Mouse (Mus musculus) MEL (cell line): ENCODE measurements at regions not wholly inside any gene's neighbourhood (a gene's known extent, or its start where the extent isn't known, plus 50 kb on each side); places are given as distances from the start of the nearest gene placed in this dataset.
A peak's percentile ranks its signal among the peaks of the same experiment; 100 is the strongest.

Experiments used
- DNase-seq: peaks from one replicate; pipeline ENCODE4 v3.0.0; 2011; ENCODE audit warnings: low read depth, low spot score
- H3K27ac ChIP-seq: 2 replicates; pipeline ENCODE4 v1.5.1; 2012; ENCODE audit warnings: low read depth, mild to moderate bottlenecking, control low read depth, low read length, moderate library complexity; ENCODE audit not compliant: control insufficient read depth
- H3K27me3 ChIP-seq, 2 experiments: fragments of 150-350 bp in 1 of 2; sonication (generic) in 1 of 2; 2 replicates each; pipeline ENCODE4 v1.6.1; 2012; ENCODE audit warnings: low read length in 2 of 2, mild to moderate bottlenecking in 2 of 2, improper control_type of control experiment in 1 of 2, moderate library complexity in 1 of 2; ENCODE audit not compliant: insufficient read depth in 2 of 2, control insufficient read depth in 1 of 2
- H3K36me3 ChIP-seq, 2 experiments: 2 replicates each; pipeline ENCODE4 v1.6.1; 2012 to 2014; ENCODE audit warnings: low read length in 2 of 2, improper control_type of control experiment in 1 of 2, inconsistent platforms in 1 of 2, mild to moderate bottlenecking in 1 of 2; ENCODE audit not compliant: insufficient read depth in 2 of 2, control insufficient read depth in 1 of 2
- H3K4me1 ChIP-seq, 2 experiments: fragments of 150-350 bp in 1 of 2; sonication (generic) in 1 of 2; 2 replicates each; pipeline ENCODE4 v1.6.1; 2012; ENCODE audit warnings: low read length in 2 of 2, improper control_type of control experiment in 1 of 2, mild to moderate bottlenecking in 1 of 2; ENCODE audit not compliant: insufficient read depth in 2 of 2, control insufficient read depth in 1 of 2
- H3K4me3 ChIP-seq, 2 experiments: fragments of 150-350 bp in 1 of 2; sonication (generic) in 1 of 2; 2 replicates each; pipeline ENCODE4 v1.5.1; 2012; ENCODE audit warnings: low read depth in 2 of 2, low read length in 2 of 2, mild to moderate bottlenecking in 2 of 2, moderate library complexity in 2 of 2, control low read depth in 1 of 2, improper control_type of control experiment in 1 of 2; ENCODE audit not compliant: control insufficient read depth in 1 of 2, insufficient read depth in 1 of 2
- H3K79me2 ChIP-seq: 2 replicates; pipeline ENCODE4 v1.6.1; 2012; ENCODE audit warnings: mild to moderate bottlenecking, low read length, moderate library complexity; ENCODE audit not compliant: control insufficient read depth, poor library complexity, insufficient read depth
- H3K9ac ChIP-seq: 2 replicates; pipeline ENCODE4 v1.6.1; 2012; ENCODE audit warnings: low read depth, mild to moderate bottlenecking, control low read depth, low read length, moderate library complexity; ENCODE audit not compliant: control insufficient read depth, poor library complexity, severe bottlenecking
- H3K9me3 ChIP-seq: fragments of 150-350 bp; sonication (generic); replicated peaks from 2 replicates; pipeline ENCODE4 v1.6.1; 2012; ENCODE audit warnings: mild to moderate bottlenecking, low read length, improper control_type of control experiment, moderate library complexity; ENCODE audit not compliant: insufficient read depth
- CHD1 ChIP-seq: IDR thresholded peaks from 2 replicates; pipeline ENCODE4 v1.6.1; 2012; ENCODE audit warnings: low read depth, mild to moderate bottlenecking, inconsistent platforms, low read length, improper control_type of control experiment
- CTCF ChIP-seq, 3 experiments: IDR thresholded peaks in 2 of 3; conservative IDR thresholded peaks in 1 of 3; 2 replicates each; pipeline ENCODE4 v1.5.1; 2011 to 2012; ENCODE audit warnings: low read length in 3 of 3, low read depth in 2 of 3, mild to moderate bottlenecking in 2 of 3, improper control_type of control experiment in 1 of 3, inconsistent platforms in 1 of 3, mixed read lengths in 1 of 3, moderate library complexity in 1 of 3; ENCODE audit not compliant: control insufficient read depth in 1 of 3, insufficient read depth in 1 of 3, poor library complexity in 1 of 3, severe bottlenecking in 1 of 3
- ELF1 ChIP-seq: IDR thresholded peaks from 2 replicates; pipeline ENCODE4 v1.6.1; 2014; ENCODE audit warnings: low read depth, mild to moderate bottlenecking, inconsistent platforms, low read length, improper control_type of control experiment, moderate library complexity
- EP300 ChIP-seq, 2 experiments: IDR thresholded peaks; 2 replicates each; pipeline ENCODE4 v1.6.1; 2011; ENCODE audit warnings: improper control_type of control experiment in 2 of 2, low read length in 2 of 2, low read depth in 1 of 2, mild to moderate bottlenecking in 1 of 2
- ETS1 ChIP-seq: IDR thresholded peaks from 2 replicates; pipeline ENCODE4 v1.6.1; 2012; ENCODE audit warnings: low read depth, mild to moderate bottlenecking, inconsistent platforms, low read length, improper control_type of control experiment, moderate library complexity
- GABPA ChIP-seq: IDR thresholded peaks from 2 replicates; pipeline ENCODE4 v1.6.1; 2012; ENCODE audit warnings: low read depth, mild to moderate bottlenecking, inconsistent platforms, low read length, improper control_type of control experiment, moderate library complexity
- GATA1 ChIP-seq: IDR thresholded peaks from 2 replicates; pipeline ENCODE4 v1.6.1; 2011; ENCODE audit warnings: low read depth, low read length, improper control_type of control experiment
- HCFC1 ChIP-seq: IDR thresholded peaks from 2 replicates; pipeline ENCODE4 v1.6.1; 2012; ENCODE audit warnings: low read depth, mild to moderate bottlenecking, inconsistent platforms, low read length, improper control_type of control experiment, moderate library complexity
- JUND ChIP-seq: IDR thresholded peaks from 2 replicates; pipeline ENCODE4 v1.6.1; 2011; ENCODE audit warnings: low read depth, mild to moderate bottlenecking, improper control_type of control experiment, low read length
- MAFK ChIP-seq: IDR thresholded peaks from 2 replicates; pipeline ENCODE4 v1.6.1; 2011; ENCODE audit warnings: low read depth, mild to moderate bottlenecking, low read length, improper control_type of control experiment, borderline replicate concordance
- MAZ ChIP-seq: IDR thresholded peaks from 2 replicates; pipeline ENCODE4 v1.6.1; 2012; ENCODE audit warnings: low read depth, mild to moderate bottlenecking, inconsistent platforms, low read length, improper control_type of control experiment
- MEF2A ChIP-seq: IDR thresholded peaks from 2 replicates; pipeline ENCODE4 v1.6.1; 2014; ENCODE audit warnings: low read depth, mild to moderate bottlenecking, inconsistent platforms, low read length, improper control_type of control experiment; ENCODE audit not compliant: poor library complexity, insufficient replicate concordance, severe bottlenecking; ENCODE audit errors: extremely low read depth
- MXI1 ChIP-seq: IDR thresholded peaks from 2 replicates; pipeline ENCODE4 v1.6.1; 2011; ENCODE audit warnings: mild to moderate bottlenecking, low read depth, low read length, improper control_type of control experiment
- MYB ChIP-seq: IDR thresholded peaks from 2 replicates; pipeline ENCODE4 v1.6.1; 2011; ENCODE audit warnings: mild to moderate bottlenecking, low read depth, low read length, improper control_type of control experiment
- RAD21 ChIP-seq: IDR thresholded peaks from 2 replicates; pipeline ENCODE4 v1.6.1; 2011; ENCODE audit warnings: mild to moderate bottlenecking, low read depth, low read length, improper control_type of control experiment
- SIN3A ChIP-seq: IDR thresholded peaks from 2 replicates; pipeline ENCODE4 v1.6.1; 2012; ENCODE audit warnings: low read length, improper control_type of control experiment, inconsistent platforms
- UBTF ChIP-seq: IDR thresholded peaks from 2 replicates; pipeline ENCODE4 v1.6.1; 2012; ENCODE audit warnings: low read depth, mild to moderate bottlenecking, inconsistent platforms, low read length, improper control_type of control experiment, moderate library complexity, borderline replicate concordance; ENCODE audit not compliant: insufficient read depth
- USF1 ChIP-seq: IDR thresholded peaks from 2 replicates; pipeline ENCODE4 v1.6.1; 2014; ENCODE audit warnings: low read depth, mild to moderate bottlenecking, inconsistent platforms, low read length, improper control_type of control experiment, moderate library complexity
- ZC3H11A ChIP-seq: IDR thresholded peaks from 2 replicates; pipeline ENCODE4 v1.6.1; 2012; ENCODE audit warnings: low read depth, mild to moderate bottlenecking, inconsistent platforms, low read length, improper control_type of control experiment
- ZKSCAN1 ChIP-seq: IDR thresholded peaks from 2 replicates; pipeline ENCODE4 v1.6.1; 2012; ENCODE audit warnings: low read depth, mild to moderate bottlenecking, inconsistent platforms, low read length, improper control_type of control experiment, moderate library complexity

GRCm38 (mm10) chr9:8832150-8832549 is 67.5 kb upstream of the Pgr start (continued):
- no peak for TF ChIP-seq ZC3H11A
- peak; percentile 94 to 96 for TF ChIP-seq EP300 (IDR thresholded peaks at IDR 0.05; ENCODE audit: low read depth in 1 of 2, low read length in 2 of 2)
- peak; percentile 75; the same call in 1 of the 2 replicates for TF ChIP-seq ELF1
- TF ChIP-seq UBTF, result no peak
- no peak for TF ChIP-seq CHD1
- peak; percentile 79 for TF ChIP-seq MXI1

- H3K4me1 ChIP-seq, result peaks cover 24 to 41% of the 10 kb centered on the region in 2 experiments
- H3K9me3 ChIP-seq, result no peaks in the 10 kb centered on the region
- no peak overlapping the region for H3K9ac ChIP-seq
- peaks cover 0 to 48% of the 10 kb centered on the region in 2 experiments; a peak in 2 of 4 replicates for H3K36me3 ChIP-seq
- H3K27me3 ChIP-seq, result no peaks in the 10 kb centered on the region
- H3K27ac ChIP-seq, result peak overlapping the region; percentile 71
- no peak for TF ChIP-seq MAZ
- peak; percentile 26 to 53; a peak in 3 of 4 replicates for TF ChIP-seq EP300 (IDR thresholded peaks at IDR 0.05; ENCODE audit: low read depth in 1 of 2, low read length in 2 of 2)
- TF ChIP-seq ETS1, result peak; percentile 66
- TF ChIP-seq SIN3A, result 0 out of 2 replicates have a peak, but pooled peaks have one; percentile 50
- no peak for TF ChIP-seq HCFC1
- no peak for TF ChIP-seq ZKSCAN1
- TF ChIP-seq MAFK, result no peak
- TF ChIP-seq ELF1, result no peak
- TF ChIP-seq RAD21, result no peak
- TF ChIP-seq GABPA, result no peak
- no peak for TF ChIP-seq USF1
- no peak for TF ChIP-seq ZC3H11A
- no peak; the same call in 1 of the 2 replicates for TF ChIP-seq GATA1
- TF ChIP-seq MYB, result no peak
- TF ChIP-seq CTCF (IDR thresholded peaks at IDR 0.05 in 2 of 3, conservative IDR thresholded peaks at IDR 0.05 in 1 of 3; ENCODE audit: control insufficient read depth in 1 of 3, insufficient read depth in 1 of 3, low read depth in 2 of 3, low read length in 3 of 3, poor library complexity in 1 of 3, severe bottlenecking in 1 of 3), result no peak
- no peak for TF ChIP-seq JUND
- no peak for TF ChIP-seq MEF2A
- TF ChIP-seq, all 39 proteins: peak for 3
- Histone ChIP-seq H3K79me2 (no peaks in the 10 kb centered on the region), H3K4me3 (peak overlapping the region in 1 of 2 experiments; percentile 41; a peak in 1 of 4 replicates)
- DNase-seq, result peak; percentile 89
These were observed 62.6 kb upstream of the Pgr start for GRCm38 (mm10) chr9:8837073-8837472.
